Mouse (Mus musculus) embryonic facial prominence, embryonic 12.5 days (tissue): ENCODE results near the gene Mrpl46. TPM values are rescaled to one million over a fixed set of nuclear protein-coding genes. Genes with fewer than 3 reads are reported as not detected.

Source experiments
- polyA plus RNA-seq: library from polyadenylated mRNA; unstranded; fragments of >200 nt; fragmentation: Nextera tagmentation; extraction: Ambion mirVana; gene quantifications from 2 replicates; pipeline ENCODE4 v1.2.1, GENCODE M21; 2016

Mrpl46 gene
- polyA plus RNA-seq, 1 experiment from 2014 or later: 62.8 TPM

Other genes starting within 250 kb of the Mrpl46 start
- gene Ntrk3, start 45.5 kb downstream of the Mrpl46 start, polyA plus RNA-seq: 2.4 and 2.6 TPM in 2 replicates
- gene Mrps11, start 412 bp downstream of the Mrpl46 start, polyA plus RNA-seq: 77.7 and 81.6 TPM in 2 replicates
- gene Det1, start 63.7 kb upstream of the Mrpl46 start, polyA plus RNA-seq: 23.7 and 24.8 TPM in 2 replicates
- 43.4 and 45.8 TPM in 2 replicates for gene Aen, start 112.3 kb upstream of the Mrpl46 start, polyA plus RNA-seq
- gene Isg20, start 129.9 kb upstream of the Mrpl46 start, polyA plus RNA-seq: 0.59 TPM in 1 of 2 replicates, not detected in the other